Mouse (Mus musculus): ENCODE results near the gene Ap1m1. TPM values are rescaled to one million over a fixed set of nuclear protein-coding genes. Genes with fewer than 3 reads are reported as not detected.

Gene Ap1m1
- polyA plus RNA-seq, 1 experiment from 2014 or later, result 40.7 TPM

DNA sequence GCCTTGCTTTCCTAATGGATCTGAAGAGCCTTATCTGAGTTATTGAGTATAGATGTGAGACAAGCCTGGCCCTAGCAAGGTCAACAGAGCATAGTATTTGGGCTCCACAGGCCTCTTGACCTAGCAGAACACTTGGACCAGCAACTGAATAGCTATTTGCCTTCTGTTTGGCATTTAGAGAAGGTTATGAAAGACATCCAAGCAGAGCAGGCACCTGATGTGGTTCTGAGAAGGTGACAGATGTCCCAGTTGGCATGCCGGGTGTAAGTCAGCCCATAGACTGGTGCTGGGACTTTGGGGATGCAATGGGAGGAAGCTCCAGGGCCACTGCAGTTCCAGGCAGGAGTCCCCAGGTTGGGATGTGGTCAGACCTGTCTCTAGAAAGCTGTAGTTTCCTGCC is 2.4 kb downstream of the Ap1m1 start:
- H3K9ac ChIP-seq (replicated peaks), result no peak overlapping the region

DNA sequence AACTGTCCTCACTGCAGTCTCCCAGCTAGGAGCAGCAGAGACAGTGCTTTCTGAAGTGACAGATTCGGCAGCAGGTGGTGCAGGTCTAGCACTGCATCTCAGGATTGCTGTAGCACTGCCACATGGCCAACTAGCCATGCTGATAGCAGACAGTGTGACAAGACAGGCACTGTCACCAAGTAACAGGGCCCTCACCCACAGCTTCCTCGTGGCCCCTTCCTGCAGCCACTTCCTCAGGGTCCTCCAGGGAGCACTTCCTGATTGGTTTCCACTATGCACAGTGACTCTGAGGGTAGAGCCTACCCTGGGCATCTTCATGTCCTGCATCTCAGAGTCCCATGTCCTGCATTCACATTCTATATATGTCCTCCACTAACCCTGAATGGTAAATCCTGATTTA is 4.8 kb downstream of the Ap1m1 start:
- Histone ChIP-seq H3K36me3 (replicated peaks; ENCODE audit: insufficient read depth, low read length) (peaks cover 27% of the 10 kb centered on the region), H3K4me3 (ENCODE audit: low read depth, low read length) (no peak overlapping the region), H3K4me1 (ENCODE audit: insufficient read depth) (peaks cover 29% of the 10 kb centered on the region), H3K4me2 (ENCODE audit: low read depth, low read length) (no peak overlapping the region), H3K27me3 (ENCODE audit: insufficient read depth, low read length) (no peaks in the 10 kb centered on the region), H3K9ac (replicated peaks) (no peak overlapping the region), H3K27ac (ENCODE audit: low read depth) (no peak overlapping the region), H3K9me3 (ENCODE audit: low read length) (no peaks in the 10 kb centered on the region)
- DNase-seq, result no peak
- no peak for ATAC-seq
- no peak for TF ChIP-seq CTCF (IDR thresholded peaks at IDR 0.05; ENCODE audit: low read depth)
- TF ChIP-seq EP300 (IDR thresholded peaks at IDR 0.05; ENCODE audit: low read depth), result no peak
- WGBS (ENCODE audit: insufficient replicate concordance), result 33% methylated on average over 2 of the region's 2 CpGs

More for the DNA sequence above, 2.4 kb downstream of the Ap1m1 start:
- 82% methylated on average over 1 of the region's 1 CpGs for WGBS (ENCODE audit: insufficient replicate concordance)
- Histone ChIP-seq H3K4me3 (ENCODE audit: low read depth, low read length) (no peak overlapping the region), H3K27ac (ENCODE audit: low read depth) (no peak overlapping the region), H3K9me3 (ENCODE audit: low read length) (no peaks in the 10 kb centered on the region), H3K4me1 (ENCODE audit: insufficient read depth) (peaks cover 34% of the 10 kb centered on the region), H3K36me3 (replicated peaks; ENCODE audit: insufficient read depth, low read length) (peaks cover 16% of the 10 kb centered on the region), H3K27me3 (ENCODE audit: insufficient read depth, low read length) (no peaks in the 10 kb centered on the region), H3K4me2 (ENCODE audit: low read depth, low read length) (no peak overlapping the region)
- DNase-seq (no peak), ATAC-seq (no peak)
- no peak for TF ChIP-seq EP300 (IDR thresholded peaks at IDR 0.05; ENCODE audit: low read depth)
- TF ChIP-seq CTCF (IDR thresholded peaks at IDR 0.05; ENCODE audit: low read depth), result no peak

DNA sequence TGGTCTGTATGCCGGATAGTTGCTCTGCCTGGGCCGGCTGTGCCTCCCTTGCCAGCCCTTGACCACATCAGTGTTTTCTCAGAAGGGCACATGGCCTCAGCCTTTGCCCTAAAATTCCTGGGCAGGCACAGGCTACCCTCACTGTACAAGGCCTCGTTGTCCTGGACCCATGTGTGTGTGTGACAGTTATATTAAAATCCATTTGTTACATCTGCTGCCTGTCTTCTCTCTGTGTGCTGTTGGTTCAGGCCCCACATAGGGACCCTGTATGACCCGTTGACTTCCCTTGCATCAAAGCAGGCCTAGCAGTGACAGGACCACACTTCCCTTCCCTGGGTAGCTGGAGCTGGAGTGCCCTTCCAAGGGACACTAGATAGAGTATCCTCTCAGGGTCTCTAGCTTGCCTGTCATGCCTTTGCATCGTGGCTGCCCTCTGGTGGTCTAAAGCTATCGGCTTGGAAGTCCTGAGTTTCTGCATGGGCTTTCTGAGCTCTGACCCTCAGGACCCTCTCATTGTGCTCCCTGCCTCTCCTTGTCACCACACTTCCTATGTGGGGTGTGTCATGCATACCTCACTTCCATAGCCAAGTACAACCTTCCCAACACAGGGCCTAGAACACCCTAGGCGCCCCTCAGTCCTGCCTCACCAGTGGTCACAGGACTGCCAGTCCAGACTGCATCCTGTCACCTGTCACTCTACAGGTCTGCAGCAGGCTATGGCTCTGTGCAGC is 17.5 kb downstream of the Ap1m1 start:
- 52% methylated on average over 7 of the region's 7 CpGs for WGBS (ENCODE audit: insufficient replicate concordance)
- Histone ChIP-seq H3K36me3 (replicated peaks; ENCODE audit: insufficient read depth, low read length) (peaks cover 13% of the 10 kb centered on the region), H3K4me3 (ENCODE audit: low read depth, low read length) (no peak overlapping the region), H3K4me1 (ENCODE audit: insufficient read depth) (no peaks in the 10 kb centered on the region; the same call in 1 of the 2 replicates), H3K27ac (ENCODE audit: low read depth) (no peak overlapping the region), H3K9ac (replicated peaks) (no peak overlapping the region), H3K9me3 (ENCODE audit: low read length) (no peaks in the 10 kb centered on the region), H3K4me2 (ENCODE audit: low read depth, low read length) (no peak overlapping the region), H3K27me3 (ENCODE audit: insufficient read depth, low read length) (no peaks in the 10 kb centered on the region)
- DNase-seq, result peak; percentile 57
- no peak for ATAC-seq
- TF ChIP-seq CTCF (IDR thresholded peaks at IDR 0.05; ENCODE audit: low read depth) (peak; percentile 74), EP300 (IDR thresholded peaks at IDR 0.05; ENCODE audit: low read depth) (no peak)

DNA sequence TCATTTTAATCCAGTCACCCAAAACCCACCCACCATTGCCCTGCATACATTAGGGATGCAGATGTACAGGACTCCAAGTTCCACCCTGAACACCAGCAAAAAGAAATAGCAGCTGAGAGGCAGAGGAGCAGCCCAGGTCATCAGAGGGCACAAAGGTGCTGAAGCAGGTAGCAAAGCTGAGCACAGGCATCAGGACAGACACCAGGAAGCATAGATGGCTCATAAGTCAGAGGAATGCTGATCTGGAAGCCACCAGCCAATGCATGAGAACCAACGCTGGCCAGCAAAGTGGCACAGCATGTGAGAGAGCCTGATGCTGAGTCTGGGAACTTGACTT is 18.1 kb downstream of the Ap1m1 start:
- Histone ChIP-seq H3K4me1 (ENCODE audit: insufficient read depth) (no peaks in the 10 kb centered on the region; the same call in 1 of the 2 replicates), H3K4me3 (ENCODE audit: low read depth, low read length) (no peak overlapping the region), H3K9me3 (ENCODE audit: low read length) (no peaks in the 10 kb centered on the region), H3K36me3 (replicated peaks; ENCODE audit: insufficient read depth, low read length) (peaks cover 8% of the 10 kb centered on the region), H3K9ac (replicated peaks) (no peak overlapping the region), H3K27ac (ENCODE audit: low read depth) (no peak overlapping the region), H3K4me2 (ENCODE audit: low read depth, low read length) (no peak overlapping the region), H3K27me3 (ENCODE audit: insufficient read depth, low read length) (no peaks in the 10 kb centered on the region)
- DNase-seq (no peak), ATAC-seq (no peak)
- TF ChIP-seq CTCF (IDR thresholded peaks at IDR 0.05; ENCODE audit: low read depth) (no peak), EP300 (IDR thresholded peaks at IDR 0.05; ENCODE audit: low read depth) (no peak)
- WGBS (ENCODE audit: insufficient replicate concordance), result 89% methylated on average over 1 of the region's 1 CpGs

DNA sequence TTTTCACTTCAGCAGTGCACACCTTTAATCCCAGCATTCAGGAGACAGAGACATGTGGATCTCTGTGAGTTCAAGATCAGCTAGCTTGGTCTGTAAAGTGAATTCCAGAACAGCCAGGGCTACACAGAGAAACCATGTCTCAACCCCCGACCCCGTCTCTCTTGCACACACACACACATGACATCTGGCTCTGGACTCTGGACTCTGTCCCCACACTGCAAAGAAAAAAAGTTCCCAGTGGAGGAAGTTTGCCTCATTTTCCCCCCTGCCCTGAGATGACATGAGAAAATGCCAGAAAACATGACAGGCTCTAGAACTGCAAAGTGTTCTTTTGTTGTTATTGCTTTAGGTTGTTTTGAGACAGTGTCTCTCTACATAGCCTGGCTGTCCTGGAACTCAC is 20.0 kb downstream of the Ap1m1 start:
- DNase-seq (no peak), ATAC-seq (peak; percentile 79)
- no peak overlapping the region for H3K9ac ChIP-seq (replicated peaks)
- no peaks in the 10 kb centered on the region for H3K9me3 ChIP-seq (ENCODE audit: low read length)
- H3K27me3 ChIP-seq (ENCODE audit: insufficient read depth, low read length), result no peaks in the 10 kb centered on the region
- H3K27ac ChIP-seq (ENCODE audit: low read depth), result no peak overlapping the region
- WGBS (ENCODE audit: insufficient replicate concordance), result 51% methylated on average over 2 of the region's 2 CpGs
- H3K36me3 ChIP-seq (replicated peaks; ENCODE audit: insufficient read depth, low read length), result 0 out of 2 replicates have a peak, but pooled peaks cover 3% of the 10 kb centered on the region
- TF ChIP-seq CTCF (IDR thresholded peaks at IDR 0.05; ENCODE audit: low read depth) (no peak), EP300 (IDR thresholded peaks at IDR 0.05; ENCODE audit: low read depth) (no peak)
- H3K4me1 ChIP-seq (ENCODE audit: insufficient read depth), result no peaks in the 10 kb centered on the region; the same call in 1 of the 2 replicates
- H3K4me2 ChIP-seq (ENCODE audit: low read depth, low read length), result no peak overlapping the region
- H3K4me3 ChIP-seq (ENCODE audit: low read depth, low read length), result no peak overlapping the region

DNA sequence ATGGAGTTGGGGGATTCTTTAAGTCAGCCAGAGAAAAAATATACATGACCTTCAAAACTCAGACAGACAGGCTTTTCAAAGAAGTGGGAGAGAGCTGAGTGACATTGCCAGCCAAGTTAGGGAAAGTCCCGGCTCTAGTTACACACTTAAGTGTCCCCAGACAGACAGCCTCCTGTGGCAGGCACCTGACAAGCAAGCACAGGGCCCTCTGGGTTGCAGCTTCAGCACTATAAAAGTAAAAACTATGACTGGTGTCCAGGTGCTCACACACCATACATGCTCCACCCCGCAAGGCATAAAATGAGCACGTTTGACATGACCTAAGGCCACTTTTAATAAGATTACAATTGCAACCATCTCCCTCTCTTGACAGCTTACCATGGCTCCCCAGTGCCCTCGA is 20.8 kb downstream of the Ap1m1 start:
- 0 out of 2 replicates have a peak, but pooled peaks have one; percentile 3 for ATAC-seq
- 53% methylated on average over 4 of the region's 4 CpGs for WGBS (ENCODE audit: insufficient replicate concordance)
- H3K4me1 ChIP-seq (ENCODE audit: insufficient read depth), result no peaks in the 10 kb centered on the region; the same call in 1 of the 2 replicates
- H3K36me3 ChIP-seq (replicated peaks; ENCODE audit: insufficient read depth, low read length), result 0 out of 2 replicates have a peak, but pooled peaks cover 3% of the 10 kb centered on the region
- no peak for TF ChIP-seq EP300 (IDR thresholded peaks at IDR 0.05; ENCODE audit: low read depth)
- TF ChIP-seq CTCF (IDR thresholded peaks at IDR 0.05; ENCODE audit: low read depth), result no peak
- no peak overlapping the region for H3K4me3 ChIP-seq (ENCODE audit: low read depth, low read length)
- 0 out of 2 replicates have a peak overlapping the region, but pooled peaks have one; percentile 0 for H3K27ac ChIP-seq (ENCODE audit: low read depth)
- H3K9me3 ChIP-seq (ENCODE audit: low read length), result no peaks in the 10 kb centered on the region
- no peak overlapping the region for H3K9ac ChIP-seq (replicated peaks)
- DNase-seq, result no peak
- H3K4me2 ChIP-seq (ENCODE audit: low read depth, low read length), result no peak overlapping the region
- no peaks in the 10 kb centered on the region for H3K27me3 ChIP-seq (ENCODE audit: insufficient read depth, low read length)

All from liver, postnatal 0 days (tissue).